Mouse (Mus musculus) naive thymus-derived CD4-positive, alpha-beta T cell, adult 5 months (primary cell): ENCODE results near the gene Tor1b. TPM values are rescaled to one million over a fixed set of nuclear protein-coding genes. Genes with fewer than 3 reads are reported as not detected.

Source experiments
- polyA plus RNA-seq: library from polyadenylated mRNA; unstranded; fragments of 100-300 nt; shearing (Covaris generic); gene quantifications from one replicate; pipeline ENCODE4 v1.2.1, GENCODE M21; 2017

Gene Tor1b
- 28.1 TPM for polyA plus RNA-seq

GRCm38 (mm10) chr2:30952824-30953490 lies at the start of gene Tor1b:
Gene Tor1b (plus strand): TSS chr2:30952959.

GRCm38 (mm10) chr2:30929483-30930045 lies 23.2 kb upstream of the Tor1b start, which contains the start of gene Ptges:
Gene Ptges (minus strand): TSS chr2:30929863.

GRCm38 (mm10) chr2:30967352-30968327 lies 14.9 kb downstream of the Tor1b start, which contains the start of gene Tor1a:
Gene Tor1a (minus strand): TSS chr2:30967933.

GRCm38 (mm10) chr2:30981790-30982513 lies 29.2 kb downstream of the Tor1b start, which contains the start of the genes BC005624 and Usp20:
Gene BC005624 (minus strand): TSS chr2:30982201.
Gene Usp20 (plus strand): TSS chr2:30982279.

Other genes with a start within 250 kb of the Tor1b start
- not detected for gene 1700001O22Rik, start 149.3 kb upstream of the Tor1b start, polyA plus RNA-seq
- 25.7 TPM for gene Ntmt1, start 145.1 kb upstream of the Tor1b start, polyA plus RNA-seq
- gene Asb6, start 122.6 kb upstream of the Tor1b start, polyA plus RNA-seq: 64.4 TPM
- not detected for gene Prrx2, start 118.0 kb upstream of the Tor1b start, polyA plus RNA-seq
- gene Ptges, start 23.1 kb upstream of the Tor1b start, polyA plus RNA-seq: not detected
- gene Tor1a, start 15.0 kb downstream of the Tor1b start, polyA plus RNA-seq: 81.3 TPM
- gene BC005624, start 29.2 kb downstream of the Tor1b start, polyA plus RNA-seq: 64.4 TPM
- 18.8 TPM for gene Usp20, start 29.3 kb downstream of the Tor1b start, polyA plus RNA-seq
- 77.6 TPM for gene Fnbp1, start 189.0 kb downstream of the Tor1b start, polyA plus RNA-seq
- 31.5 TPM for gene Gpr107, start 199.4 kb downstream of the Tor1b start, polyA plus RNA-seq